Mouse (Mus musculus): ENCODE measurements around the gene Ppp1r35. TPM values are rescaled to one million over a fixed set of nuclear protein-coding genes. Genes with fewer than 3 reads are reported as not detected.

The Ppp1r35 gene
- polyA plus RNA-seq, 1 experiment from 2014 or later = 39.5 TPM

DNA sequence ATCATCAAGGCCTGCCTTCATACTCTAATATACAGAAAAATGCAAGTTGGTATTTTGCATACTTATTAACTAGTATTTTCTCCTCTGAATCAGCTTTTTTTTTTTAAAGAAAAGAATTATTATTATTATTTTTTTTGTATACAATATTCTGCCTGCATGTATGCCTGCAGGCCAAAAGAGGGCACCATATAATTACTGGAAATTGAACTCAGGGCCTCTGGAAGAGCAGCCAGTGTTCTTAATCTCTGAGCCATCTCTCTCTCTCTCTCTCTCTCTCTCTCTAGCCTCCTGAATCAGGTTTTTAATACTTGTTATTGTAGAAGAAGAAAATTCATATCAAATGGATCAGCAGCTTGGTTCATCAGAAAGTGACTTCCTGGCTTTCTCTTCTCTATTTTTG lies 12.9 kb downstream of the Ppp1r35 start:
- H3K27me3 ChIP-seq (replicated peaks; ENCODE audit: control insufficient read depth, insufficient read depth, low read length) = no peaks in the 10 kb centered on the region
- H3K9me3 ChIP-seq (ENCODE audit: control insufficient read depth, low read length) = no peaks in the 10 kb centered on the region
- no peak overlapping the region for H3K4me2 ChIP-seq (ENCODE audit: low read depth, low read length)
- peaks cover 4% of the 10 kb centered on the region; the same call in 1 of the 2 replicates for H3K4me1 ChIP-seq (ENCODE audit: control insufficient read depth, insufficient read depth, low read length)
- DNase-seq (ENCODE audit: low spot score) = no peak
- H3K4me3 ChIP-seq (ENCODE audit: low read depth, low read length) = no peak overlapping the region
- no peak overlapping the region for H3K27ac ChIP-seq (replicated peaks; ENCODE audit: low read depth, low read length)
- ATAC-seq (ENCODE audit: low read depth) = no peak
- H3K36me3 ChIP-seq (ENCODE audit: control insufficient read depth, insufficient read depth, low read length) = no peaks in the 10 kb centered on the region
- H3K9ac ChIP-seq (ENCODE audit: low read depth, low read length) = no peak overlapping the region

DNA sequence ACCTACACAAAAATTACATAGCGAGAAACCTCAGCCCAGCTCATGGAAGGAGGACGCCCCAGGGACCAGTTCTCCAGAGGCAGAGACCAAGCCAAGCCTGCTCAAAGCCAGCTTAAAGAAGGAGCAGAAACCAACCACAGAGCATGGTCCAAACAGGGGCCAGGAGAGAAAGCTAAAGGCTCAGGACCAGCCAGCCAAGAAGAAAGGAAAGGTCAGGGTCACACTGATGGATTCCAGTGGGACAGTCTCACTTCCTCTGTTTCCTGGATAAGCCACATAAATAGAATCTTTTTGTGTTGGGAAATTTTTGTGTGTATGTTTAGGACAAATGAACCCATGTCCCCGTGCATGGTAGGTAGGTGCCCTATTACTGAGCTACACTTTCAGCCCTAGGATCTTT lies 18.0 kb downstream of the Ppp1r35 start:
- H3K4me2 ChIP-seq (ENCODE audit: low read depth, low read length) = no peak overlapping the region
- H3K9me3 ChIP-seq (ENCODE audit: control insufficient read depth, low read length) = no peaks in the 10 kb centered on the region
- H3K27me3 ChIP-seq (replicated peaks; ENCODE audit: control insufficient read depth, insufficient read depth, low read length) = no peaks in the 10 kb centered on the region
- H3K4me3 ChIP-seq (ENCODE audit: low read depth, low read length) = no peak overlapping the region
- H3K36me3 ChIP-seq (ENCODE audit: control insufficient read depth, insufficient read depth, low read length) = no peaks in the 10 kb centered on the region
- WGBS = 72% methylated on average over 3 of the region's 3 CpGs
- no peaks in the 10 kb centered on the region for H3K4me1 ChIP-seq (ENCODE audit: control insufficient read depth, insufficient read depth, low read length)
- H3K27ac ChIP-seq (replicated peaks; ENCODE audit: low read depth, low read length) = no peak overlapping the region
- no peak for DNase-seq (ENCODE audit: low spot score)
- ATAC-seq (ENCODE audit: low read depth) = no peak
- no peak overlapping the region for H3K9ac ChIP-seq (ENCODE audit: low read depth, low read length)

DNA sequence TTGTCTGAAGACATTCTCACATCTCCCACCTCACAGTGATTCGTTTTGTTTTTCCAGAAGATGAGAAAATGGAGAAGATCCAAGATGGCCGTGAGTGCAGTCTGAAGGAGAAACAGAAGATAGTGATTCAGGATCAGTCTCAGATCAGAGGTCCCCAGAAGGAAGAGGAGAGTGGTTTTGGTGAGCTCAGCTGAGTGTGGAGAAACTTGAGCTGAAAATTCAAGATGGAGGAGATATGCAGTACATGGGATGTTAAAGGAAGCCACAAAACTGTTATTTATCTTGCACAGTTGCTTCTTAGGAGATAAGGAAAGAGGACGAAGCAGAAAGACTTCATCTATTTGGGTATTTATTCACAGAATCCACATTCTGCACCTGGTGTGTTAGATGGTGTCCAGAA lies 22.3 kb downstream of the Ppp1r35 start:
- Histone ChIP-seq H3K36me3 (ENCODE audit: control insufficient read depth, insufficient read depth, low read length) (no peaks in the 10 kb centered on the region), H3K4me3 (ENCODE audit: low read depth, low read length) (no peak overlapping the region), H3K27me3 (replicated peaks; ENCODE audit: control insufficient read depth, insufficient read depth, low read length) (no peaks in the 10 kb centered on the region), H3K9ac (ENCODE audit: low read depth, low read length) (no peak overlapping the region), H3K27ac (replicated peaks; ENCODE audit: low read depth, low read length) (no peak overlapping the region), H3K4me2 (ENCODE audit: low read depth, low read length) (no peak overlapping the region), H3K4me1 (ENCODE audit: control insufficient read depth, insufficient read depth, low read length) (no peaks in the 10 kb centered on the region), H3K9me3 (ENCODE audit: control insufficient read depth, low read length) (no peaks in the 10 kb centered on the region)
- DNase-seq (ENCODE audit: low spot score) (no peak), ATAC-seq (ENCODE audit: low read depth) (no peak)
- WGBS = 87% methylated on average over 3 of the region's 3 CpGs

DNA sequence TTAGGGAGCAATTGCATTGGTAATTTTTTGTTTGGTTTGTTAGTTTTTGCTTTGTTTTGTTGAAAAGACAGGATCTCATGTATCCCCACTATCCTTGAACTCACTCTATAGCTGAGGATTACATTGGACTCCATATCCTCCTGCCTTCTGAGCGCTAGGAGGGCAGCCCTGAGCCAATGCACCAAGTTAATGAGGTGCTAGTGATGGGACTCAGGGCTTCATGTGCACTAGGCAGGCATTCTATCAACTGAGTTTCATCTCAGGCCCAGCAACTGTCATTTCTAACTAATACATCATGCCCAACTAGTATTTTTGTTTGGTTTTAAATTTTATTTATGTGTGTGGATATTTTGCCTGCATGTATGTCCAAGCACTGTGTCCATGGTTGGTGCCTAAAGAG lies 27.5 kb downstream of the Ppp1r35 start:
- Histone ChIP-seq H3K9ac (ENCODE audit: low read depth, low read length) (no peak overlapping the region), H3K4me3 (ENCODE audit: low read depth, low read length) (no peak overlapping the region), H3K27ac (replicated peaks; ENCODE audit: low read depth, low read length) (no peak overlapping the region), H3K4me2 (ENCODE audit: low read depth, low read length) (no peak overlapping the region), H3K4me1 (ENCODE audit: control insufficient read depth, insufficient read depth, low read length) (no peaks in the 10 kb centered on the region), H3K36me3 (ENCODE audit: control insufficient read depth, insufficient read depth, low read length) (no peaks in the 10 kb centered on the region), H3K9me3 (ENCODE audit: control insufficient read depth, low read length) (no peaks in the 10 kb centered on the region), H3K27me3 (replicated peaks; ENCODE audit: control insufficient read depth, insufficient read depth, low read length) (no peaks in the 10 kb centered on the region)
- no peak for DNase-seq (ENCODE audit: low spot score)
- 85% methylated on average over 1 of the region's 1 CpGs for WGBS
- ATAC-seq (ENCODE audit: low read depth) = no peak

DNA sequence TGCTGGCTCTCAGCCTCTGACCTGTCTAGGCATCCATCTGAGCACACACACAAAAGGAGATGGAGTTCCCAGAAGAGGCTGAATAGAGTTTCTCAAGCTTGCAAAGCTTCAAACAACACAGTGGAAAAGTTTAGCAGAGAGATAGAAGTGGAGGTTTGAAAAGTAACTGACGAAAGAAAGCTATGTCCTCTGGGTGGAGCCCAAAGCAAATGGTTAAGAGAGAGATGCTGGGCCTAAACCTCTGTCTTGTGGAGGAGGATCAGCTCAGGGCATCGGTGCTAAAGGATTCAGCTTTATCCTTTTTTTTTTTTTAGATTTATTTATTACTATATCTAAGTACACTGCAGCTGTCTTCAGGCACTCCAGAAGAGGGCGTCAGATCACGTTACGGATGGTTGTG lies 29.7 kb downstream of the Ppp1r35 start:
- no peak overlapping the region for H3K4me3 ChIP-seq (ENCODE audit: low read depth, low read length)
- no peaks in the 10 kb centered on the region for H3K9me3 ChIP-seq (ENCODE audit: control insufficient read depth, low read length)
- no peak overlapping the region for H3K4me2 ChIP-seq (ENCODE audit: low read depth, low read length)
- H3K36me3 ChIP-seq (ENCODE audit: control insufficient read depth, insufficient read depth, low read length) = no peaks in the 10 kb centered on the region
- DNase-seq (ENCODE audit: low spot score) (no peak), ATAC-seq (ENCODE audit: low read depth) (no peak)
- H3K27me3 ChIP-seq (replicated peaks; ENCODE audit: control insufficient read depth, insufficient read depth, low read length) = no peaks in the 10 kb centered on the region
- no peak overlapping the region for H3K27ac ChIP-seq (replicated peaks; ENCODE audit: low read depth, low read length)
- 93% methylated on average over 5 of the region's 5 CpGs for WGBS
- no peaks in the 10 kb centered on the region for H3K4me1 ChIP-seq (ENCODE audit: control insufficient read depth, insufficient read depth, low read length)
- H3K9ac ChIP-seq (ENCODE audit: low read depth, low read length) = no peak overlapping the region

DNA sequence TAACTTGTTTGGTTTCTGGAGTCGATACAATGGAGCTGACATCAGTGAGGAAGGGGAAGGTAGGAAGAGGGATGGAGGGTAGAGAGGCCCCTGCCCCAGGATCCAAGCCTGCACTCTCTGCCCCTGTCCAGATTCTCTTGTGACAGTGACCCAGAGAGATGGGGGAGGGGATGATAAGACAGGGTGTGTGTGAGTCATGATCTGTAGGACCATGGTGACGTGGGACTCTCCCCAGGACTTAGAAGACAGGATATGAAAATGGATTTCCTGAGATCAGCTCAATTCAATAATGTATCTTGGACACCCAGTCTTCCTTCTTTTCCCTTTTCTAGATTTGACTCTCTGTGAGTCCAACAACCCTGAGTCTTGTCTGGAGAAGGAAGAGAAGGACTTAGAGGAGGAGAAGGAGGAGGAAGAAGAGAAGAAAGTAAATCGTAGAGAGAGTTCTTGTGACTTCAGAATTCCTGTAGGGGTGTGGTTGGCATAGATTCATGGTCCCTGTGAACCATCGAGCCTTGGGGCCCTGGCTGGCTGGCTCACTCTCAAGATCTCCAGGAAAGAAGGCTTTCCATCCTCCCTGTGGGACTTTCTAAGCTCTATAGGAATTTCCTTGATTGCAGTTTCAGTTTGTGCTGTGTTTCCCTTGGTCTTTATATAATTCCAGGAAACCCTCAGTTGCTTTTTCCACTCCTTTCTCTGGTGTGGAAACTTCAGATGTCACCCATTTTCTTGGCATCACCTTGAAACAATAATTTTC lies 39.0 kb downstream of the Ppp1r35 start:
- no peak overlapping the region for H3K27ac ChIP-seq (replicated peaks; ENCODE audit: low read depth, low read length)
- WGBS = 72% methylated on average over 4 of the region's 4 CpGs
- no peak overlapping the region for H3K4me2 ChIP-seq (ENCODE audit: low read depth, low read length)
- ATAC-seq (ENCODE audit: low read depth) (no peak), DNase-seq (ENCODE audit: low spot score) (peak; percentile 8)
- no peaks in the 10 kb centered on the region for H3K4me1 ChIP-seq (ENCODE audit: control insufficient read depth, insufficient read depth, low read length)
- H3K9ac ChIP-seq (ENCODE audit: low read depth, low read length) = no peak overlapping the region
- H3K36me3 ChIP-seq (ENCODE audit: control insufficient read depth, insufficient read depth, low read length) = no peaks in the 10 kb centered on the region
- H3K4me3 ChIP-seq (ENCODE audit: low read depth, low read length) = no peak overlapping the region
- H3K27me3 ChIP-seq (replicated peaks; ENCODE audit: control insufficient read depth, insufficient read depth, low read length) = no peaks in the 10 kb centered on the region
- H3K9me3 ChIP-seq (ENCODE audit: control insufficient read depth, low read length) = no peaks in the 10 kb centered on the region

DNA sequence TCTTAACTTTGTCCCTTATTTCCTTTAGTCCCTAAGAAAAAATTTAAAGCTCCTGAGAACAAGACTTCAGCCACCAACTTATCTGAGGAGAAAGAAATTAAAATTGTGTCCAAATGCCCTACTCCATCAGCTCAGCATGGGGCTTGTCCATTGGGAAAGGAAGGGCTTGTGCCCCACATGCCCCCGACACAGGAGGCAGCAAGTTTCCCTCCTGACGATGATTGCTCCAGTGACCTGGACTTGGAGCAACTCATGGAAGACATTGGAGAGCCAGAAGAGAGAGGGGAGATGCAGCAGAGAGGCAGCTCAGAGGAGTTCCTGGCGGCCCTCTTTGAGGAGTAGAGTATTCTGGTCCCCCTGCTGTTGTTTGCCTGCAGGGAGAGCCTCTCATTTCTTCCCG lies 43.5 kb downstream of the Ppp1r35 start:
- Histone ChIP-seq H3K4me3 (ENCODE audit: low read depth, low read length) (no peak overlapping the region), H3K9me3 (ENCODE audit: control insufficient read depth, low read length) (no peaks in the 10 kb centered on the region), H3K27me3 (replicated peaks; ENCODE audit: control insufficient read depth, insufficient read depth, low read length) (no peaks in the 10 kb centered on the region), H3K36me3 (ENCODE audit: control insufficient read depth, insufficient read depth, low read length) (no peaks in the 10 kb centered on the region), H3K27ac (replicated peaks; ENCODE audit: low read depth, low read length) (no peak overlapping the region), H3K4me1 (ENCODE audit: control insufficient read depth, insufficient read depth, low read length) (no peaks in the 10 kb centered on the region), H3K4me2 (ENCODE audit: low read depth, low read length) (no peak overlapping the region), H3K9ac (ENCODE audit: low read depth, low read length) (no peak overlapping the region)
- 74% methylated on average over 4 of the region's 4 CpGs for WGBS
- DNase-seq (ENCODE audit: low spot score) (no peak), ATAC-seq (ENCODE audit: low read depth) (no peak)

DNA sequence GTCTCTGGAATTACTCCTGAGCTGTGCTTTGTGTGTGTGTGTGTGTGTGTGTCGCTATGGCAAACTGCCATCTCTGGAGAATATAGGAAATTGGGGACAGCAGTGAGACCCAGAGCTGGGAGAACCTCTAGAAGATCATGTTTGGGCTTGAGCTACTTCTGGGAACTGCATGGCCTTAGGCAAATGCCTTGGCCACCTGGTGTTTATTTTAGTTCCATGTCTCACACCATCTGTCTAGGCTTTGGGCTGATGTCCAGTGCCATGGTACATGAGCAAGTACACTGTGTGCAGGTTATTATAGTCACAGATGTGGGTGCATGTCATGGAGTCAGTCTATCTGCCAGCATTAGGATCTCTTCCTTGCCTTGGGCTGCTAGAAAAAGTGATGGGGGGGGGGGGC lies 44.0 kb downstream of the Ppp1r35 start:
- no peak overlapping the region for H3K27ac ChIP-seq (replicated peaks; ENCODE audit: low read depth, low read length)
- H3K36me3 ChIP-seq (ENCODE audit: control insufficient read depth, insufficient read depth, low read length) = no peaks in the 10 kb centered on the region
- no peak overlapping the region for H3K4me3 ChIP-seq (ENCODE audit: low read depth, low read length)
- H3K9me3 ChIP-seq (ENCODE audit: control insufficient read depth, low read length) = no peaks in the 10 kb centered on the region
- ATAC-seq (ENCODE audit: low read depth) = no peak
- DNase-seq (ENCODE audit: low spot score) = no peak
- no peaks in the 10 kb centered on the region for H3K27me3 ChIP-seq (replicated peaks; ENCODE audit: control insufficient read depth, insufficient read depth, low read length)
- H3K4me2 ChIP-seq (ENCODE audit: low read depth, low read length) = no peak overlapping the region
- H3K9ac ChIP-seq (ENCODE audit: low read depth, low read length) = no peak overlapping the region
- 70% methylated on average over 1 of the region's 1 CpGs for WGBS
- H3K4me1 ChIP-seq (ENCODE audit: control insufficient read depth, insufficient read depth, low read length) = no peaks in the 10 kb centered on the region

DNA sequence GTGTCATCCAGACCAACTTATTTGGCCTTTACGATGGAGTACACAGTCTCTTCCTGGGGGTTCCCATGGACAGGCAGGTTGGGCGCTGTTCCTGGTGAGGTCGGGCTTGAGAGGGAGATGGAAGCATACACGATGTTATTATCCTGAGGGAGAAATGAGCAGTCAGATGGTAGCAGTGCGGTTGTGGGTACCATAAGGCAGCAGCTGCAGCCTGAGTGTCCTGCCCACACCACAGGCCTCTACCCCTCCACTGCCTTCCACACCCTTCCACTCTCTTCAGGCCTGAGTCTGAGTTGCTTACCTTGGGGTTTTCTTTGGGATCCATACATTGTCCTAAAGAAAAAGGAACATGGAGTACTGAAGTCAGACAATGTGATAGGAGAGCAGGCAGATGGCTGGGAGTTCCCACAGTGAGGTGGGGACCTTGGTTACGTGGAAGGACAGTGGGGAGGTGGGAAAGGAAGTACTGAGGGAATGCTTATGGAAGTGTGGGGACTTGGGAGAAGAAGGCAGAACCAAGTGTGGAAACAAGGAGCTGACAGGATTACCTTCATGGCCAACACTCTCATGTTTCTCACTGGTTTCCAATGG lies 44.9 kb downstream of the Ppp1r35 start:
- Histone ChIP-seq H3K27me3 (replicated peaks; ENCODE audit: control insufficient read depth, insufficient read depth, low read length) (no peaks in the 10 kb centered on the region), H3K27ac (replicated peaks; ENCODE audit: low read depth, low read length) (no peak overlapping the region), H3K36me3 (ENCODE audit: control insufficient read depth, insufficient read depth, low read length) (no peaks in the 10 kb centered on the region), H3K4me1 (ENCODE audit: control insufficient read depth, insufficient read depth, low read length) (no peaks in the 10 kb centered on the region), H3K4me2 (ENCODE audit: low read depth, low read length) (no peak overlapping the region), H3K9ac (ENCODE audit: low read depth, low read length) (no peak overlapping the region), H3K4me3 (ENCODE audit: low read depth, low read length) (no peak overlapping the region), H3K9me3 (ENCODE audit: control insufficient read depth, low read length) (no peaks in the 10 kb centered on the region)
- WGBS = 89% methylated on average over 6 of the region's 6 CpGs
- DNase-seq (ENCODE audit: low spot score) (no peak), ATAC-seq (ENCODE audit: low read depth) (no peak)

Measured in embryonic facial prominence, embryonic 14.5 days (tissue).